Mouse (Mus musculus): Measurements from ENCODE around the gene Cask. TPM values are rescaled to one million over a fixed set of nuclear protein-coding genes. Genes with fewer than 3 reads are reported as not detected.

Cask gene
- polyA plus RNA-seq, 1 experiment from 2014 or later, result 22.8 TPM

- H3K9ac ChIP-seq (ENCODE audit: low read depth, low read length), result no peak overlapping the region
- no peaks in the 10 kb centered on the region for H3K27me3 ChIP-seq (ENCODE audit: control insufficient read depth, insufficient read depth, low read length)
- ATAC-seq (ENCODE audit: low FRiP score, low TSS enrichment), result no peak
- H3K4me1 ChIP-seq (ENCODE audit: control insufficient read depth, insufficient read depth, low read length), result no peaks in the 10 kb centered on the region
- H3K4me3 ChIP-seq (ENCODE audit: low read length), result no peak overlapping the region
- no peaks in the 10 kb centered on the region for H3K36me3 ChIP-seq (ENCODE audit: control insufficient read depth, insufficient read depth, low read length)
- WGBS, result 70% methylated on average over 1 of the region's 1 CpGs
- H3K9me3 ChIP-seq (ENCODE audit: control insufficient read depth, low read length), result no peaks in the 10 kb centered on the region
- no peak overlapping the region for H3K27ac ChIP-seq (ENCODE audit: low read depth, low read length)
- H3K4me2 ChIP-seq (replicated peaks; ENCODE audit: low read depth, low read length), result no peak overlapping the region
These were observed 121.2 kb downstream of the Cask start for GRCm38 (mm10) chrX:13729835-13730480.

GRCm38 (mm10) chrX:13725573-13726403 is 125.4 kb downstream of the Cask start:
- no peak for ATAC-seq (ENCODE audit: low FRiP score, low TSS enrichment)
- 82% methylated on average over 8 of the region's 8 CpGs for WGBS
- H3K4me2 ChIP-seq (replicated peaks; ENCODE audit: low read depth, low read length), result no peak overlapping the region
- H3K4me3 ChIP-seq (ENCODE audit: low read length), result no peak overlapping the region
- no peaks in the 10 kb centered on the region for H3K27me3 ChIP-seq (ENCODE audit: control insufficient read depth, insufficient read depth, low read length)
- no peaks in the 10 kb centered on the region for H3K36me3 ChIP-seq (ENCODE audit: control insufficient read depth, insufficient read depth, low read length)
- H3K9me3 ChIP-seq (ENCODE audit: control insufficient read depth, low read length), result no peaks in the 10 kb centered on the region
- no peak overlapping the region for H3K9ac ChIP-seq (ENCODE audit: low read depth, low read length)
- no peaks in the 10 kb centered on the region for H3K4me1 ChIP-seq (ENCODE audit: control insufficient read depth, insufficient read depth, low read length)
- no peak overlapping the region for H3K27ac ChIP-seq (ENCODE audit: low read depth, low read length)

- no peaks in the 10 kb centered on the region for H3K36me3 ChIP-seq (ENCODE audit: control insufficient read depth, insufficient read depth, low read length)
- no peak overlapping the region for H3K4me2 ChIP-seq (replicated peaks; ENCODE audit: low read depth, low read length)
- no peak overlapping the region for H3K9ac ChIP-seq (ENCODE audit: low read depth, low read length)
- ATAC-seq (ENCODE audit: low FRiP score, low TSS enrichment), result no peak
- H3K4me1 ChIP-seq (ENCODE audit: control insufficient read depth, insufficient read depth, low read length), result no peaks in the 10 kb centered on the region
- no peak overlapping the region for H3K27ac ChIP-seq (ENCODE audit: low read depth, low read length)
- 76% methylated on average over 7 of the region's 7 CpGs for WGBS
- no peaks in the 10 kb centered on the region for H3K27me3 ChIP-seq (ENCODE audit: control insufficient read depth, insufficient read depth, low read length)
- H3K4me3 ChIP-seq (ENCODE audit: low read length), result no peak overlapping the region
- H3K9me3 ChIP-seq (ENCODE audit: control insufficient read depth, low read length), result no peaks in the 10 kb centered on the region
These were observed 130.8 kb downstream of the Cask start for GRCm38 (mm10) chrX:13720296-13720829.

- 67% methylated on average over 1 of the region's 1 CpGs for WGBS
- Histone ChIP-seq H3K4me1 (ENCODE audit: control insufficient read depth, insufficient read depth, low read length) (no peaks in the 10 kb centered on the region), H3K9ac (ENCODE audit: low read depth, low read length) (no peak overlapping the region), H3K27ac (ENCODE audit: low read depth, low read length) (no peak overlapping the region), H3K9me3 (ENCODE audit: control insufficient read depth, low read length) (no peaks in the 10 kb centered on the region), H3K4me3 (ENCODE audit: low read length) (no peak overlapping the region), H3K4me2 (replicated peaks; ENCODE audit: low read depth, low read length) (no peak overlapping the region), H3K36me3 (ENCODE audit: control insufficient read depth, insufficient read depth, low read length) (no peaks in the 10 kb centered on the region), H3K27me3 (ENCODE audit: control insufficient read depth, insufficient read depth, low read length) (no peaks in the 10 kb centered on the region)
- no peak for ATAC-seq (ENCODE audit: low FRiP score, low TSS enrichment)
These were observed 132.9 kb downstream of the Cask start for GRCm38 (mm10) chrX:13718283-13718682.

- 77% methylated on average over 4 of the region's 4 CpGs for WGBS
- no peak overlapping the region for H3K9ac ChIP-seq (ENCODE audit: low read depth, low read length)
- no peaks in the 10 kb centered on the region for H3K27me3 ChIP-seq (ENCODE audit: control insufficient read depth, insufficient read depth, low read length)
- ATAC-seq (ENCODE audit: low FRiP score, low TSS enrichment), result no peak
- H3K4me1 ChIP-seq (ENCODE audit: control insufficient read depth, insufficient read depth, low read length), result no peaks in the 10 kb centered on the region
- H3K9me3 ChIP-seq (ENCODE audit: control insufficient read depth, low read length), result no peaks in the 10 kb centered on the region
- no peak overlapping the region for H3K4me3 ChIP-seq (ENCODE audit: low read length)
- H3K27ac ChIP-seq (ENCODE audit: low read depth, low read length), result no peak overlapping the region
- no peak overlapping the region for H3K4me2 ChIP-seq (replicated peaks; ENCODE audit: low read depth, low read length)
- no peaks in the 10 kb centered on the region for H3K36me3 ChIP-seq (ENCODE audit: control insufficient read depth, insufficient read depth, low read length)
These were observed 134.2 kb downstream of the Cask start for GRCm38 (mm10) chrX:13716796-13717569.

- Histone ChIP-seq H3K36me3 (ENCODE audit: control insufficient read depth, insufficient read depth, low read length) (no peaks in the 10 kb centered on the region), H3K4me3 (ENCODE audit: low read length) (no peak overlapping the region), H3K4me1 (ENCODE audit: control insufficient read depth, insufficient read depth, low read length) (no peaks in the 10 kb centered on the region), H3K9ac (ENCODE audit: low read depth, low read length) (no peak overlapping the region), H3K9me3 (ENCODE audit: control insufficient read depth, low read length) (no peaks in the 10 kb centered on the region), H3K27me3 (ENCODE audit: control insufficient read depth, insufficient read depth, low read length) (no peaks in the 10 kb centered on the region), H3K27ac (ENCODE audit: low read depth, low read length) (no peak overlapping the region), H3K4me2 (replicated peaks; ENCODE audit: low read depth, low read length) (no peak overlapping the region)
- 56% methylated on average over 2 of the region's 2 CpGs for WGBS
- no peak for ATAC-seq (ENCODE audit: low FRiP score, low TSS enrichment)
These were observed 141.0 kb downstream of the Cask start for GRCm38 (mm10) chrX:13710174-13710573.

- Histone ChIP-seq H3K4me1 (ENCODE audit: control insufficient read depth, insufficient read depth, low read length) (no peaks in the 10 kb centered on the region), H3K4me2 (replicated peaks; ENCODE audit: low read depth, low read length) (no peak overlapping the region), H3K9me3 (ENCODE audit: control insufficient read depth, low read length) (no peaks in the 10 kb centered on the region), H3K27ac (ENCODE audit: low read depth, low read length) (no peak overlapping the region), H3K9ac (ENCODE audit: low read depth, low read length) (no peak overlapping the region), H3K27me3 (ENCODE audit: control insufficient read depth, insufficient read depth, low read length) (no peaks in the 10 kb centered on the region), H3K36me3 (ENCODE audit: control insufficient read depth, insufficient read depth, low read length) (no peaks in the 10 kb centered on the region), H3K4me3 (ENCODE audit: low read length) (no peak overlapping the region)
- no peak for ATAC-seq (ENCODE audit: low FRiP score, low TSS enrichment)
- 48% methylated on average over 2 of the region's 2 CpGs for WGBS
These were observed 146.1 kb downstream of the Cask start for GRCm38 (mm10) chrX:13705051-13705450.

GRCm38 (mm10) chrX:13700681-13701080 is 150.5 kb downstream of the Cask start:
- Histone ChIP-seq H3K27ac (ENCODE audit: low read depth, low read length) (no peak overlapping the region), H3K36me3 (ENCODE audit: control insufficient read depth, insufficient read depth, low read length) (no peaks in the 10 kb centered on the region), H3K4me2 (replicated peaks; ENCODE audit: low read depth, low read length) (no peak overlapping the region), H3K4me1 (ENCODE audit: control insufficient read depth, insufficient read depth, low read length) (no peaks in the 10 kb centered on the region), H3K9ac (ENCODE audit: low read depth, low read length) (no peak overlapping the region), H3K27me3 (ENCODE audit: control insufficient read depth, insufficient read depth, low read length) (no peaks in the 10 kb centered on the region), H3K4me3 (ENCODE audit: low read length) (no peak overlapping the region), H3K9me3 (ENCODE audit: control insufficient read depth, low read length) (no peaks in the 10 kb centered on the region)
- no peak for ATAC-seq (ENCODE audit: low FRiP score, low TSS enrichment)
- WGBS, result 85% methylated on average over 3 of the region's 3 CpGs

Measured in kidney, embryonic 14.5 days (tissue).